Mouse (Mus musculus): ENCODE measurements around the gene Nr1i2. TPM values are rescaled to one million over a fixed set of nuclear protein-coding genes. Genes with fewer than 3 reads are reported as not detected.
"Not testable (repeated sequence)": the region's sequence is repeated elsewhere in the genome, so short reads cannot be mapped to it uniquely, and the experiment has no call there.

The Nr1i2 gene
- not detected in 2 replicates for polyA plus RNA-seq (2011; ENCODE audit: insufficient read length, low read depth, missing spikeins)

DNA sequence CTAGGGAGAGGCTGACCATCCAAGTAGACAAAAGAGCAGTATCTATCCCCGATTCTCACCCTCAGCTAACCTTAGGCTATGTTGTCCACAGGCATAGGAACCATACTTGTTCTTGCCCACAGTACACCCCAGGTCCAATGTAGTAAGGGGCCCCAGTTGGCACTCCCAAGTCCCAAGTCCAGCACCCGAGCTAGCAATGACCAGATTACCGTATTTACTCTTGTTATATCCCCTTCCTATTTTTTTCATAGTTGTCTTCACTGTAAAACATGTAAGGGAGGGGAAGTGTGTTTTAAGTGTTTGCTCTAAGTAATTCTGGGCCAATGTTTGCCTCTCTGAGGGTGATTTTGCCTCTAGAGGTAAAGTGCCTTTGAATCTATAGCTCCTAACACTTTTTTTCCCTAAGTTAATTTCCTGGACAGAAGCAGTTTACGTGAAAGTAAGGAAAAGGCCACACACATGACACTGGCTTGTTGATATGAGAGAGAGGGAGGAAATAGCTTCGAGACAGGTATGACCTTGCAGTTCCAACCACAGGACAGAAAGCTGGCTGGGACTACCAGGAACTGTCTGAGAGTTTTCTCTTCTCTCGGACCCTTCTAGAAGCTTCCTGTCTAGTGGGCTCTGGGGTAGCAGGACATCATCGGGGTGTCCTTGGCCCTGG is at the start of gene Nr1i2:
Gene Nr1i2 (minus strand): TSS at position 140 of the 664 bp plus-strand sequence.
- no peak within 1 kb of the TSS for H3K4me3 ChIP-seq (ENCODE audit: insufficient read depth, low read length)
- no peak within 1 kb of the TSS for H3K27ac ChIP-seq (ENCODE audit: insufficient read depth, low read length)
- H3K4me1 ChIP-seq (ENCODE audit: control insufficient read depth, insufficient read depth, low read length): no peaks in the 10 kb centered on the region
- TF ChIP-seq CTCF (IDR thresholded peaks at IDR 0.05; ENCODE audit: borderline replicate concordance, insufficient read depth, low read length): no peak
- no peak for TF ChIP-seq POLR2A (IDR thresholded peaks at IDR 0.05; ENCODE audit: low read depth, low read length)

DNA sequence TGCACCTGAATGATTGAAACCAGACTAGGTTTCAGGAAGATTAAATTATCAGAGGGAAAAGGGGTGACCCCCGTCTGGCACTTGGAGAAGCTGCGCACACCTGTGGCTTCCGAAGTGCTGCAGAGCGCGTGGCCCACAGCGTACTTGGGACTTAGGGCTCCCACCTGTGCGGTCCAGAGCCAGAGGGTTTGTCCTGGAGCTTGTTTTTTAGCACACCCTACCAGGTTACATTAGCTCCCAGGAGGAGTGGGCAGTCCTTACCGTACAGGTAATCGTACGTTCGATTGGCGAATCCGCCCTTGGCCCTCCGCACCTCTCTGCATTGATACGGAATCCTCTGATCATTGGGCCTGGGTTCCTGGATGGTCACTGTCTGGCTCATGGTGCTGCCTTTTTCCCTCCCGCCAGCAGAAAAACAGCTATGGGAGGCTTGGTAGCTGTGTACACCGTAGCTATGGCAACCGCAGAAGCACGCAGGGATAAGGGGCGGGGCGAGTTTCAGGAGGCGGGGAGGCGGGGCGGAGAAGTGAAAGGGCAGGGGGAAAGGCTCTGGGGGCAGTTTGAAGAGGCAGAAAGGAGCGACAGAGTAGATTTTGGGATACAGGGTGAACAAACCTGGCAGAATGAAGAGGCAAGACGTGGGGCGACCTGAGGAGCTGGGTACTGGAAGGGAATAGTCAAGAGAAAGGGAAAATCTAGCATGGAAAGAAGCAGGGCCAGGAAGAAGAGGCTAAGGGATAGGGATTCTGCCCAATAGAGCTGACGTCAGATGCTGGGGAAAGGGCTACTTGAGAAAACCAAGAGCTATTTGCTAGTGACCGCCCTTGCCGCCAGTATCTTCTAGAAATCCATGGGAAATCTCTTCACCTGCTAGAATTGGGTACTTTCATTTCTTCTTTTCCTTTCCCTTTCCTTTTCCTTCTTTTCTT is 47.0 kb upstream of the Nr1i2 start, which contains the start of gene Maats1:
Gene Maats1 (minus strand): TSS at position 748 of the 929 bp plus-strand sequence.
- TF ChIP-seq POLR2A (IDR thresholded peaks at IDR 0.05; ENCODE audit: low read depth, low read length): no peak
- no peak for TF ChIP-seq CTCF (IDR thresholded peaks at IDR 0.05; ENCODE audit: borderline replicate concordance, insufficient read depth, low read length)
- Histone ChIP-seq H3K27ac (ENCODE audit: insufficient read depth, low read length) (no peak within 1 kb of the TSS), H3K4me3 (ENCODE audit: insufficient read depth, low read length) (peak within 1 kb of the TSS; percentile 28; the same call in 1 of the 2 replicates), H3K4me1 (ENCODE audit: control insufficient read depth, insufficient read depth, low read length) (no peaks in the 10 kb centered on the region)

DNA sequence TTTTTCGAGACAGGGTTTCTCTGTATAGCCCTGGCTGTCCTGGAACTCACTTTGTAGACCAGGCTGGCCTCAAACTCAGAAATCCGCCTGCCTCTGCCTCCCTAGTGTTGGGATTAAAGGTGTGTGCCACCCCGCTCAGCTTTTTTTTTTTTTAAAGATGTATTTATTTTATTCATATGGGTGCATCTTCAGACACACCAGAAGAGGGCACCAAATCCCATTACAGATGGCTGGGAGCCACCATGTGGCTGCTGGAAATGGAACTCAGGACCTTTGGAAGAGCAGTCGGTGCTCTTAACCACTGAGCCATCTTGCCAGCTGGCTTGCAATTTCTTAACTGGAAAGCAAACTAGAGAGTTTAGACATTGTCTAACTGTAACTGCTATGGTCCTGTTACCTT is 43.5 kb upstream of the Nr1i2 start:
- not testable (repeated sequence) for H3K4me1 ChIP-seq (ENCODE audit: control insufficient read depth, insufficient read depth, low read length); H3K4me3 ChIP-seq (ENCODE audit: insufficient read depth, low read length); H3K27ac ChIP-seq (ENCODE audit: insufficient read depth, low read length)

DNA sequence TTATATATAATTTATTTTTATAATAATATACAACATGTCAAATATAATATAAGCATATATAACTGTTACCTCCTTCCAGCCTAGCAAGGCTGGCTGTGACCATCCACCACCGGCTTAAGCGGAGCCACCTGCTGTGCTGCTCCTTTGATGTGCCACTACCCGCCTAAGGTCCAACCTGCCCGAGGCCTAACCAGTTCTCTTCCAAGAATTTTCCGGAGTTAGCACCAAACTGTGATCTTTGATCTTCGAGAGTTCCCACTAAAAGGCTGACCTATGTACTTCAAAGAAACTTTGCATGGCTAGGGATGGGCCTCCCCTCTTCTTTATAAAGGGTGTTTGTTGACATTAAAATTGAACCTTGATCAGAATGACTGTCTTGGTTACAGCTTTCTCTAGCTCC is 39.8 kb upstream of the Nr1i2 start:
- H3K4me3 ChIP-seq (ENCODE audit: insufficient read depth, low read length): no peak overlapping the region
- TF ChIP-seq CTCF (IDR thresholded peaks at IDR 0.05; ENCODE audit: borderline replicate concordance, insufficient read depth, low read length): no peak
- no peak for TF ChIP-seq POLR2A (IDR thresholded peaks at IDR 0.05; ENCODE audit: low read depth, low read length)
- H3K27ac ChIP-seq (ENCODE audit: insufficient read depth, low read length): no peak overlapping the region
- H3K4me1 ChIP-seq (ENCODE audit: control insufficient read depth, insufficient read depth, low read length): no peaks in the 10 kb centered on the region

DNA sequence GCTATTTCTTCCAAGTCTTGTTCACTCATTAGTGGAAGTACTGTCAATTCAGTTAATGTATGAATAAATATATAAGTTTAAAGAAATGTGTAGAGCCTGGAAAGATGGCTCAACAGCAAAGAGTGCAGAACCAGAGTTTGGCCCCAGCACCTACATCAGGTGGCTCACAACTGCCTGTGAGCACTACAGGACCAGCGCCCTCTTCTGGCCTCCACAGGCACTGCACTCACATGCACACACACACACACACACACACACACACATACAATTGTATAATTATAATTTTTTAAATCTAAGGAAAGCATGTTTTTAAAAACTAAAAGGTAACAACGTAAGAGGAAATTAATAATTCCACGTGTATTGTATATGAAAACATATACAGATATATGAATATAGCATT is 34.7 kb upstream of the Nr1i2 start:
- Histone ChIP-seq H3K4me1 (ENCODE audit: control insufficient read depth, insufficient read depth, low read length) (no peaks in the 10 kb centered on the region), H3K4me3 (ENCODE audit: insufficient read depth, low read length) (no peak overlapping the region), H3K27ac (ENCODE audit: insufficient read depth, low read length) (no peak overlapping the region)
- TF ChIP-seq POLR2A (IDR thresholded peaks at IDR 0.05; ENCODE audit: low read depth, low read length) (no peak), CTCF (IDR thresholded peaks at IDR 0.05; ENCODE audit: borderline replicate concordance, insufficient read depth, low read length) (peak; percentile 23; the same call in 1 of the 2 replicates)

DNA sequence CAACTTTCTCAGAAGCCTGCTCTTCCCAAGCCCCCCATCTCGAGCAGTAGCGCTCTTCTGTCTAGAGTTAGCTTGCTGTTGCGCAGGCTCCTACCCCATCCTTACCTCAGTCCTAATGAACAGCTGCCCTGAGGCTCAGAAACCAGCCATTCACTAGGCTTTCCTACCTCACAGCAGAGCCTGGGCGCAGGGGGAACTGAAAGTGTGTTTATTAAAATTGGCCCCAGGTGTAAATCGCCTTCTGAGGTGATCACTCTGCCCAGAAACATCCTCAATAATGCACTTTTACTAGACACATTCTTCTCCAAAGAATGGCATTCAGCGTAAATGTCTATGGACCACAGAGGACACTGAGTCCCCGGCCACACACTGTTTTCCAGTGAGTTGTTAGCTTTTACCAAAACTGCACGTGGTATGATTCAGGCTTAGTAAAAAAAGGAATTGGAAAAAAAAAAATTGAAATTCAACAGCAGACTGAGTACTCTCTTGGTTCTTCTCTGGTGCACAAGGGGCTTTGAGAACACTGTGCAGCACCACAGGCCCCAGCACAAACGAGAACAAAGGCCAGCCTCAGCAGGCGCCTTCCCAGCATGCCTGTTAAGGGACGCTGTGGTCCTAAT is 32.3 kb upstream of the Nr1i2 start:
- TF ChIP-seq POLR2A (IDR thresholded peaks at IDR 0.05; ENCODE audit: low read depth, low read length): no peak
- TF ChIP-seq CTCF (IDR thresholded peaks at IDR 0.05; ENCODE audit: borderline replicate concordance, insufficient read depth, low read length): no peak
- no peak overlapping the region for H3K27ac ChIP-seq (ENCODE audit: insufficient read depth, low read length)
- no peaks in the 10 kb centered on the region for H3K4me1 ChIP-seq (ENCODE audit: control insufficient read depth, insufficient read depth, low read length)
- no peak overlapping the region for H3K4me3 ChIP-seq (ENCODE audit: insufficient read depth, low read length)

DNA sequence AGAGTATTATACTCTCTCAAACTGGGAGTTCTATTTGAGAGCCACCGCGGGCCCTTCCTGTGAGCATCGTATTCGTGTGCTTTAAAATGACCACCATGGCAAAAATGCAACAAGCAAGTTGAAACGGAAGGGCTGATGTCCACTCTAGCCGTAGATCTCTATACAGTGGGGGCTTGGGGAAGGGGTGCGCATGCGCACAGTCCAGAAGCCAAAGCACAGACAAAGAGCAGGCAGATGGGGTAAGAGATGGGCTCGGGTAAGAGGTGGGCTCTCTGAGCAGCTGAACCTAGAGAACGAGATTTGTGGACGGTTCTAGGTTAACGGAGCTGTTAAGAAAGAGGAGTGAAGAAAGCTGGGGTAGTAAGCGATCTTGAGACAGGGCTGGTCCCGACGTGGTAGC is 29.7 kb upstream of the Nr1i2 start:
- no peak overlapping the region for H3K4me3 ChIP-seq (ENCODE audit: insufficient read depth, low read length)
- no peaks in the 10 kb centered on the region for H3K4me1 ChIP-seq (ENCODE audit: control insufficient read depth, insufficient read depth, low read length)
- no peak overlapping the region for H3K27ac ChIP-seq (ENCODE audit: insufficient read depth, low read length)
- TF ChIP-seq CTCF (IDR thresholded peaks at IDR 0.05; ENCODE audit: borderline replicate concordance, insufficient read depth, low read length) (no peak), POLR2A (IDR thresholded peaks at IDR 0.05; ENCODE audit: low read depth, low read length) (no peak)

DNA sequence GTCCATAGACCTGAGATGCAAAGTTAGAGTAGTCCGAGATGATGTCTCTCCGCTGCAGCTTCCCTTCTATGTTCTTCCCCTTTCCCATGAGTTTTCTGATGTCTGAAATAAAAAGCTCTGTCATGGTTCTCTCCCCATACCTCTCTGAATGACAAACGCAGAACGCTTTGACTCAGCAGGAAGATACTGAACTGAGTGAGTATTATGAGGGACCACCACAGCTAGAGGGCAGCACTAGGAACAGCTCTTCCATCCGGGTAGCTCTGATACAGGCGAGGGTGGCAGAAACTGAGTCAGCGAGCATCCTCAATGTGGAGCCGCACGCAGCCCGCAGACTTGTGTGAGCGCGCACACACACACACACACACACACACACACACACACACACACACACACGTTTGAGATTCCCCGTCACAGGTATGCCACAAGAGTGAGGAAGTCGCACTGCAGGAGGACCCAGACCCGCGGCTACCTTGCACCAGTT is 26.9 kb upstream of the Nr1i2 start:
- TF ChIP-seq POLR2A (IDR thresholded peaks at IDR 0.05; ENCODE audit: low read depth, low read length): no peak
- TF ChIP-seq CTCF (IDR thresholded peaks at IDR 0.05; ENCODE audit: borderline replicate concordance, insufficient read depth, low read length): peak; percentile 62; the same call in 1 of the 2 replicates
- H3K4me3 ChIP-seq (ENCODE audit: insufficient read depth, low read length): no peak overlapping the region

DNA sequence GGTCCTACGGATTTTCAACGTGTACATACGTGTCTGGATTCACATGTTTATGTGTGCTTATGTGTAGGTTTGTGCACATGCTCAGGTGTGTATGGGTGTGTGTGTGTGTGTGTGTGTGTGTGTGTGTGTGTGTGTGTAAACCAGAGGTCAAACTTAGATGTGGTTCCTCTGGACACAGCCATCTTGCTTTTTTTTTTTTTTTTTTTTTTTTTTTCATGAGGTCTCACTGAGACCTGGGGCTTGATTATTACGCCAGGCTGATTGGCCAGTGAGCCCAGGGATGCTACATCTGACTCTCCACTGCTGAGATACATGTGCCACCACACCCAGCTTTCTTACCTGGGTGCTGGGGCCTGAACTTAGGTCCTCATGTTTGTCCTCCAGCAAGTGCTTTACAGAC is 24.5 kb upstream of the Nr1i2 start:
- no peaks in the 10 kb centered on the region for H3K4me1 ChIP-seq (ENCODE audit: control insufficient read depth, insufficient read depth, low read length)
- no peak overlapping the region for H3K27ac ChIP-seq (ENCODE audit: insufficient read depth, low read length)
- TF ChIP-seq CTCF (IDR thresholded peaks at IDR 0.05; ENCODE audit: borderline replicate concordance, insufficient read depth, low read length) (no peak), POLR2A (IDR thresholded peaks at IDR 0.05; ENCODE audit: low read depth, low read length) (no peak)
- no peak overlapping the region for H3K4me3 ChIP-seq (ENCODE audit: insufficient read depth, low read length)

More for the DNA sequence above, 26.9 kb upstream of the Nr1i2 start:
- Histone ChIP-seq H3K4me1 (ENCODE audit: control insufficient read depth, insufficient read depth, low read length) (no peaks in the 10 kb centered on the region), H3K27ac (ENCODE audit: insufficient read depth, low read length) (no peak overlapping the region)

All from embryonic fibroblast, embryonic 13.5 days (primary cell).